Mouse (Mus musculus): Measurements from ENCODE around the gene Gm10518. TPM values are rescaled to one million over a fixed set of nuclear protein-coding genes. Genes with fewer than 3 reads are reported as not detected.
"Not testable (repeated sequence)": the region's sequence is repeated elsewhere in the genome, so short reads cannot be mapped to it uniquely, and the experiment has no call there.

Gene Gm10518
- polyA plus RNA-seq, 1 experiment from 2014 or later = not detected

DNA sequence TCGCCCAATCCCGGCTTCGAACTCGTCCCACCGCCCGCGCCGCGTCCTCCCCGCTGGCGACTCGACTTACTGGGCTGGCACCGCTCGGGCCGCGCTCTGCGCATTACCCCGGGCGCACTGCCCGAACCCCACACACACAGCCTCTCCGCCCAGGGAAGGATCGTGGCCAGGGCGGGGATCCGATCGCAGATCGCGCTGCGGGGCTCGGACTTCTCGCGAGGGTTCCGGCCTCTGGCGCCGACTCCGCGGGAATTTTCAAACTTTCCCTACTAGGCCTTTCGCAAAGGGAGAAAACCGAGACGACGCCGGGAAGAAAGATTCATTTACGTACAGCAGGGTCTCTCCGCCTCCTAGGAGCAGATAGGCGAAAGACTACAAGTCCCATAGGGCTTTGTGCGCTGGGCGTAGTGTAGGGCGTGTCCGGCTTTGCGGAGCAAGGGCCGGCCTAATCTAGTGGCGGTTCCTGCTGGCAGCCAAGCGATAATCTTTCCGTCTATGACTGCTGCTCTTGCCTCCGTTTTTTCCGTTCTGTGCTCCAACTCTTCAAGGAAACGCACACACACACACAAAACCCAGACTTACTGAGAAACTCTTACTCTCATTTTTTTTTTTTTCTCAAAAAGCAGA lies 450 bp downstream of the Gm10518 start, which contains the start of gene Ahctf1:
Gene Ahctf1, minus strand, starts transcription at position 168 of the 627 bp plus-strand sequence.
- peaks cover 21% of the 10 kb centered on the region for H3K4me1 ChIP-seq (ENCODE audit: control insufficient read depth, insufficient read depth, low read length)
- peak; percentile 99 for ATAC-seq
- under 1% methylated on average over 56 of the region's 56 CpGs for WGBS
- peak within 1 kb of the TSS; percentile 70 for H3K9ac ChIP-seq (ENCODE audit: low read depth, low read length)
- H3K27me3 ChIP-seq (ENCODE audit: control insufficient read depth, insufficient read depth, low read depth, low read length) = no peaks in the 10 kb centered on the region
- no peaks in the 10 kb centered on the region for H3K9me3 ChIP-seq (replicated peaks; ENCODE audit: control insufficient read depth, low read length, poor library complexity, severe bottlenecking)
- no peaks in the 10 kb centered on the region for H3K36me3 ChIP-seq (ENCODE audit: control insufficient read depth, insufficient read depth, low read length)
- peak within 1 kb of the TSS; percentile 66 for H3K4me2 ChIP-seq (ENCODE audit: low read length)
- peak within 1 kb of the TSS; percentile 93 for H3K4me3 ChIP-seq (ENCODE audit: low read depth, low read length)
- H3K27ac ChIP-seq (ENCODE audit: low read length) = peak within 1 kb of the TSS; percentile 82

DNA sequence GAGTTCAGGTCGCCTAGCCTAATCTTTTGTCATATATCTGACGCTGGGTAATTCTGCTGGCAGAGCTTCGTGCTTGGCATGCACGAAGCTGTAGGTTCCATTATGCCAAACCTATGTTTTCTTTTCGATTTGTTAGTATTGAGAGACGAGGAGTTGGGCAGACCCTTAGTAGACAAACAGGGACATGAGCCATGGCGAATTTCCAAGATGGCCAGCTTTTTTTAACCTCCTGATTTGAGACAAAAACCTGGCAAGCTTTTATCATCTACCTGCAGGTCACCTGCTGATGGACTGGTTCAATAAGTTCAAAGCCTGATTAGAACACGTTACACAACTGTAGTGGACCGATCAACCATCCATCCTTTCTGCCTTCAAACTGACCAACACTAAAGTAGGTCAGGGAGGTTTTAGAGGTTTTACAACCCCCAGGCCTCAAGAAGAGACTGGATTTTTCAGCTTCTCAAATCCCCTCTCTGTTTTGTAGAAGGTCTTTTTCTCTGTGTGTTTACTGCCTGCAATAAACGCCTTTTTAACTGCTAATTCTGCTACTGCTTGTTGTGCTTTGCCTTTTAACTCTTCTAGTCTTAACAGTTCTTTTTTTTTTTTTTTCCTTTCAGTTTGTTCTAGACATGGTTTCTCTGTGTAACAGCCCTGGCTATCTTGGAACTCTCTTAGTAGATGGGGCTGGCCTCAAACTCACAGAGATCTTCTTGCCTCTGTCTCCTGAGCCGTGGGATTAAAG lies 1.1 kb downstream of the Gm10518 start:
- Histone ChIP-seq H3K4me2 (ENCODE audit: low read length) (peak overlapping the region; percentile 58), H3K36me3 (ENCODE audit: control insufficient read depth, insufficient read depth, low read length) (no peaks in the 10 kb centered on the region), H3K9me3 (replicated peaks; ENCODE audit: control insufficient read depth, low read length, poor library complexity, severe bottlenecking) (no peaks in the 10 kb centered on the region), H3K27me3 (ENCODE audit: control insufficient read depth, insufficient read depth, low read depth, low read length) (no peaks in the 10 kb centered on the region), H3K4me3 (ENCODE audit: low read depth, low read length) (peak overlapping the region; percentile 93), H3K27ac (ENCODE audit: low read length) (peak overlapping the region; percentile 70), H3K4me1 (ENCODE audit: control insufficient read depth, insufficient read depth, low read length) (peaks cover 21% of the 10 kb centered on the region), H3K9ac (ENCODE audit: low read depth, low read length) (peak overlapping the region; percentile 50)
- 37% methylated on average over 11 of the region's 11 CpGs for WGBS
- no peak for ATAC-seq

DNA sequence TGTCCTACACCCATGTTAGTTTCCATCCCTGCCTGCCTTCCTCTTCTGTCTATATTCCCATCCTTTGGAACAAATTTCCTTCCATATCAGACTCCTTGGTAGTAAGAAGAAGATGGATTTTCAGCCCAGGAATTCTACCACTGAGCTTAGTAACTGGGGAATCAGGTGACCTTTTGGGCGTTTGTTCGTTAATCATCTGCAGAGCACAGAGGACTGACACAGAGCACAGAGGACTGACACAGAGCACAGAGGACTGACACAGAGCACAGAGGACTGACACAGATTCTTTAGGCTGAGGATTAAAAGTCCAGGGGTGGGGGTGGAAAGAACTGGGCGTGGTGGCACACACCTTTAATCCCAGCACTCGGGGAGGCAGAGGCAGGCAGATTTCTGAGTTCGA lies 2.6 kb downstream of the Gm10518 start:
- 85% methylated on average over 5 of the region's 5 CpGs for WGBS

DNA sequence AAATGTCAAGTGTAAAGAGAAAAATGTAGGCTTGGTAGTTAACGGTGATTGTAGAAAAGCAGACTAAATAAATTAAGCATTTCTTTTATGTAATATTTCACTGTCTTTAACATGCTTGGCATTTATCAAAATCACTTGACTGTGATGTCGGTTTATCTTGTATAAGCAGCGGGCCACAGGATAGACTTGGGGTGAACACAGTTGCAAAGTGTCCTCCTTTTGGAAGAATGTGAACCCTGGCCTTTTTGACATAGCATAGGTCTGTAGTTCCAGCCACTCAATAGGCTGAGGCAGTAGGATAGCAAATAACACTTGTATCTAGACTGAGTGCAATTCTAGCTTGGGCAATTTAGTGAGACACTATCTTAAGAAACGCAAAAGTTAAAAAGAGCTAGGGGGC lies 4.3 kb downstream of the Gm10518 start:
- no peak for ATAC-seq
- Histone ChIP-seq H3K27ac (ENCODE audit: low read length) (no peak overlapping the region), H3K36me3 (ENCODE audit: control insufficient read depth, insufficient read depth, low read length) (no peaks in the 10 kb centered on the region), H3K27me3 (ENCODE audit: control insufficient read depth, insufficient read depth, low read depth, low read length) (no peaks in the 10 kb centered on the region), H3K9ac (ENCODE audit: low read depth, low read length) (no peak overlapping the region), H3K4me3 (ENCODE audit: low read depth, low read length) (no peak overlapping the region), H3K4me2 (ENCODE audit: low read length) (no peak overlapping the region), H3K9me3 (replicated peaks; ENCODE audit: control insufficient read depth, low read length, poor library complexity, severe bottlenecking) (no peaks in the 10 kb centered on the region), H3K4me1 (ENCODE audit: control insufficient read depth, insufficient read depth, low read length) (peaks cover 6% of the 10 kb centered on the region; the same call in 1 of the 2 replicates)
- 91% methylated on average over 4 of the region's 4 CpGs for WGBS

More for the DNA sequence above, 2.6 kb downstream of the Gm10518 start:
- Histone ChIP-seq H3K4me2 (ENCODE audit: low read length) (no peak overlapping the region), H3K4me1 (ENCODE audit: control insufficient read depth, insufficient read depth, low read length) (peaks cover 21% of the 10 kb centered on the region), H3K36me3 (ENCODE audit: control insufficient read depth, insufficient read depth, low read length) (no peaks in the 10 kb centered on the region), H3K4me3 (ENCODE audit: low read depth, low read length) (no peak overlapping the region), H3K27me3 (ENCODE audit: control insufficient read depth, insufficient read depth, low read depth, low read length) (no peaks in the 10 kb centered on the region), H3K9ac (ENCODE audit: low read depth, low read length) (no peak overlapping the region), H3K9me3 (replicated peaks; ENCODE audit: control insufficient read depth, low read length, poor library complexity, severe bottlenecking) (no peaks in the 10 kb centered on the region), H3K27ac (ENCODE audit: low read length) (no peak overlapping the region)
- ATAC-seq = no peak

- H3K27me3 ChIP-seq (ENCODE audit: control insufficient read depth, insufficient read depth, low read depth, low read length) = no peaks in the 10 kb centered on the region
- peaks cover 6% of the 10 kb centered on the region; the same call in 1 of the 2 replicates for H3K4me1 ChIP-seq (ENCODE audit: control insufficient read depth, insufficient read depth, low read length)
- H3K4me3 ChIP-seq (ENCODE audit: low read depth, low read length) = no peak overlapping the region
- no peak overlapping the region for H3K27ac ChIP-seq (ENCODE audit: low read length)
- H3K9me3 ChIP-seq (replicated peaks; ENCODE audit: control insufficient read depth, low read length, poor library complexity, severe bottlenecking) = no peaks in the 10 kb centered on the region
- H3K4me2 ChIP-seq (ENCODE audit: low read length) = no peak overlapping the region
- no peak overlapping the region for H3K9ac ChIP-seq (ENCODE audit: low read depth, low read length)
- ATAC-seq = no peak
- WGBS = 78% methylated on average over 3 of the region's 3 CpGs
- no peaks in the 10 kb centered on the region for H3K36me3 ChIP-seq (ENCODE audit: control insufficient read depth, insufficient read depth, low read length)
Observed at GRCm38 (mm10) chr1:179808300-179808699, 5.1 kb downstream of the Gm10518 start.

GRCm38 (mm10) chr1:179813385-179813784 lies 10.2 kb downstream of the Gm10518 start:
- ATAC-seq = no peak
- no peak overlapping the region for H3K4me2 ChIP-seq (ENCODE audit: low read length)

DNA sequence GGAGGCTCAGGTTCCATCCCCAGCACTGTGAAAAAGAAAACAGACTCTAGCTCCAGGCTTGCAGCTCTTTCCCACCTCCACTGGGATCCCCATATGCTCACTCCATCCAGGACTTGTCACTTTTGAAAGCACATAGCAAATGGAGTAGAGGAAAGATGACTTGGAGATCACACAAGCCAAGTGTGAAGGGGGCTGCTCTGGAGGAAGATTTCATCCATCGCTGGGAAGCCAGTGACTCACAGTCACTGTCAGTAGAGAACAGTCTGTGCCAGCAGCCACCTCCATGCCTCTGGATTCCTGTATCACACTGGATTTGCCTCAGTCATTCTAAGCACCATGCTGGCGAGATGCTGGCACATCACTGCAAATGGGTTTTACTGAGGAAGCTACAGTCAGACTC lies 11.4 kb downstream of the Gm10518 start:
- no peak overlapping the region for H3K4me2 ChIP-seq (ENCODE audit: low read length)
- no peak overlapping the region for H3K27ac ChIP-seq (ENCODE audit: low read length)
- no peak overlapping the region for H3K9ac ChIP-seq (ENCODE audit: low read depth, low read length)
- no peaks in the 10 kb centered on the region for H3K4me1 ChIP-seq (ENCODE audit: control insufficient read depth, insufficient read depth, low read length)
- ATAC-seq = no peak
- H3K36me3 ChIP-seq (ENCODE audit: control insufficient read depth, insufficient read depth, low read length) = no peaks in the 10 kb centered on the region
- H3K9me3 ChIP-seq (replicated peaks; ENCODE audit: control insufficient read depth, low read length, poor library complexity, severe bottlenecking) = no peaks in the 10 kb centered on the region
- WGBS = 88% methylated on average over 2 of the region's 2 CpGs
- H3K4me3 ChIP-seq (ENCODE audit: low read depth, low read length) = no peak overlapping the region
- no peaks in the 10 kb centered on the region for H3K27me3 ChIP-seq (ENCODE audit: control insufficient read depth, insufficient read depth, low read depth, low read length)

More at GRCm38 (mm10) chr1:179813385-179813784, 10.2 kb downstream of the Gm10518 start:
- no peaks in the 10 kb centered on the region for H3K36me3 ChIP-seq (ENCODE audit: control insufficient read depth, insufficient read depth, low read length)
- WGBS = 70% methylated on average over 2 of the region's 2 CpGs
- H3K9me3 ChIP-seq (replicated peaks; ENCODE audit: control insufficient read depth, low read length, poor library complexity, severe bottlenecking) = no peaks in the 10 kb centered on the region
- H3K9ac ChIP-seq (ENCODE audit: low read depth, low read length) = no peak overlapping the region
- H3K4me1 ChIP-seq (ENCODE audit: control insufficient read depth, insufficient read depth, low read length) = no peaks in the 10 kb centered on the region
- no peak overlapping the region for H3K4me3 ChIP-seq (ENCODE audit: low read depth, low read length)
- H3K27ac ChIP-seq (ENCODE audit: low read length) = no peak overlapping the region
- H3K27me3 ChIP-seq (ENCODE audit: control insufficient read depth, insufficient read depth, low read depth, low read length) = no peaks in the 10 kb centered on the region

GRCm38 (mm10) chr1:179818490-179819278 lies 15.5 kb downstream of the Gm10518 start:
- not testable (repeated sequence) for H3K4me3 ChIP-seq (ENCODE audit: low read depth, low read length); ATAC-seq; H3K4me2 ChIP-seq (ENCODE audit: low read length); H3K4me1 ChIP-seq (ENCODE audit: control insufficient read depth, insufficient read depth, low read length); H3K9me3 ChIP-seq (replicated peaks; ENCODE audit: control insufficient read depth, low read length, poor library complexity, severe bottlenecking); H3K27me3 ChIP-seq (ENCODE audit: control insufficient read depth, insufficient read depth, low read depth, low read length); H3K9ac ChIP-seq (ENCODE audit: low read depth, low read length); H3K36me3 ChIP-seq (ENCODE audit: control insufficient read depth, insufficient read depth, low read length); H3K27ac ChIP-seq (ENCODE audit: low read length)
- WGBS = 90% methylated on average over 11 of the region's 11 CpGs

Data from midbrain, embryonic 16.5 days (tissue).